Mouse (Mus musculus): ENCODE measurements around the gene Sult1b1.

DNA sequence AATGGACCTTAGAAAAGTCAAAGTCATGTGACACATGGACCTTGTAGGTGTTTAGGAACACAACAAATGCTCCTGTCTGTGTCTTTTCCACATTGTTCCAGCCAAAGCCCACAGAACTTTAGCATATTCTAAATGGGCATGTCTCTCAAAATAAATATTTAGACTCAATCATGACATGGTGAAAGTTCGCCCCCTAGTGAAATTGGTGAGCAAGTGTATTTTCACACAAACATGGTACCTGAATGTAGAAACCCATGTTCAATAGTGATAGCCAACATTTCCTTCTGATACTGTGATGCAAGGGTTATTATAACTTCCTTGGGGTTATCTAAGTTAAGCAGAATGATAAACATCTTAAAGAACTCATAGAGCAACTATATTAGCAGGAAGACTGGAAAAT is 12.9 kb upstream of the Sult1b1 start:
- no peak for TF ChIP-seq ZC3H11A (IDR thresholded peaks at IDR 0.05; ENCODE audit: low read depth, low read length)
- TF ChIP-seq EP300 (IDR thresholded peaks at IDR 0.05; ENCODE audit: low read depth in 1 of 2, low read length in 2 of 2): no peak
- TF ChIP-seq E2F4 (IDR thresholded peaks at IDR 0.05; ENCODE audit: borderline replicate concordance, low read depth, low read length): no peak
- TF ChIP-seq GATA1 (IDR thresholded peaks at IDR 0.05; ENCODE audit: low read depth, low read length): no peak
- TF ChIP-seq POLR2A (IDR thresholded peaks at IDR 0.05; ENCODE audit: control insufficient read depth in 1 of 2, insufficient read depth in 1 of 2, low read depth in 1 of 2, low read length in 2 of 2, poor library complexity in 1 of 2): no peak
- peak in 2 of 3 experiments; percentile 17 to 40; a peak in 2 of 6 replicates for TF ChIP-seq CTCF (IDR thresholded peaks at IDR 0.05 in 2 of 3, conservative IDR thresholded peaks at IDR 0.05 in 1 of 3; ENCODE audit: control insufficient read depth in 1 of 3, insufficient read depth in 1 of 3, low read depth in 2 of 3, low read length in 3 of 3, poor library complexity in 1 of 3, severe bottlenecking in 1 of 3)

All from MEL (cell line).